Mouse (Mus musculus): ENCODE results near the gene Ints5. TPM values are rescaled to one million over a fixed set of nuclear protein-coding genes. Genes with fewer than 3 reads are reported as not detected.

Gene Ints5
- total RNA-seq, 1 experiment from 2014 or later: 18.5 TPM

Other genes starting within 250 kb of the Ints5 start
- gene Chrm1, start 229.2 kb upstream of the Ints5 start, total RNA-seq (2017): not detected in 2 replicates
- gene Slc3a2, start 169.6 kb upstream of the Ints5 start, total RNA-seq (2017): 124 and 150 TPM in 2 replicates
- 121 and 149 TPM in 2 replicates for gene Wdr74, start 157.2 kb upstream of the Ints5 start, total RNA-seq (2017)
- 1.5 and 5.8 TPM in 2 replicates for gene 1700092M07Rik, start 152.3 kb upstream of the Ints5 start, total RNA-seq (2017)
- gene Stx5a, start 151.6 kb upstream of the Ints5 start, total RNA-seq (2017): 45.7 and 60.0 TPM in 2 replicates
- 126 and 129 TPM in 2 replicates for gene Nxf1, start 135.9 kb upstream of the Ints5 start, total RNA-seq (2017)
- 36.9 and 48.2 TPM in 2 replicates for gene Tmem223, start 122.0 kb upstream of the Ints5 start, total RNA-seq (2017)
- 57.4 and 60.0 TPM in 2 replicates for gene Tmem179b, start 118.5 kb upstream of the Ints5 start, total RNA-seq (2017)
- gene Taf6l, start 106.6 kb upstream of the Ints5 start, total RNA-seq (2017): 10.3 and 11.4 TPM in 2 replicates
- gene Polr2g, start 94.4 kb upstream of the Ints5 start, total RNA-seq (2017): 52.9 and 62.4 TPM in 2 replicates
- 1.8 and 1.9 TPM in 2 replicates for gene Zbtb3, start 90.5 kb upstream of the Ints5 start, total RNA-seq (2017)
- 65.7 and 68.2 TPM in 2 replicates for gene Ttc9c, start 73.7 kb upstream of the Ints5 start, total RNA-seq (2017)
- gene Hnrnpul2, start 73.0 kb upstream of the Ints5 start, total RNA-seq (2017): 89.1 and 100 TPM in 2 replicates
- 4.2 TPM in 1 of 2 replicates, not detected in the other for gene AC129217.1, start 63.2 kb upstream of the Ints5 start, total RNA-seq (2017)
- gene Bscl2, start 55.5 kb upstream of the Ints5 start, total RNA-seq (2017): 34.5 and 41.5 TPM in 2 replicates
- gene Gng3, start 53.8 kb upstream of the Ints5 start, total RNA-seq (2017): not detected in 2 replicates
- 0.73 TPM in 1 of 2 replicates, not detected in the other for gene Lrrn4cl, start 42.2 kb upstream of the Ints5 start, total RNA-seq (2017)
- 176 and 210 TPM in 2 replicates for gene Ubxn1, start 21.5 kb upstream of the Ints5 start, total RNA-seq (2017)
- gene Uqcc3, start 12.1 kb upstream of the Ints5 start, total RNA-seq (2017): 110 and 122 TPM in 2 replicates
- gene Lbhd1, start 9.3 kb upstream of the Ints5 start, total RNA-seq (2017): 7.7 and 35.4 TPM in 2 replicates
- not detected in 2 replicates for gene Gm49403, start 9.1 kb upstream of the Ints5 start, total RNA-seq (2017)
- gene 1810009A15Rik, start 4.2 kb upstream of the Ints5 start, total RNA-seq (2017): 53.0 and 62.6 TPM in 2 replicates
- gene Gm49416, start 4.1 kb upstream of the Ints5 start, total RNA-seq (2017): not detected in 2 replicates
- 63.4 and 73.1 TPM in 2 replicates for gene Ganab, start 5.1 kb downstream of the Ints5 start, total RNA-seq (2017)
- 17.5 and 18.6 TPM in 2 replicates for gene B3gat3, start 27.4 kb downstream of the Ints5 start, total RNA-seq (2017)
- gene Rom1, start 36.4 kb downstream of the Ints5 start, total RNA-seq (2017): 2.0 and 3.2 TPM in 2 replicates
- gene Eml3, start 36.5 kb downstream of the Ints5 start, total RNA-seq (2017): 22.9 and 41.2 TPM in 2 replicates
- gene Mta2, start 48.9 kb downstream of the Ints5 start, total RNA-seq (2017): 151 and 180 TPM in 2 replicates
- 19.9 and 25.9 TPM in 2 replicates for gene Tut1, start 60.8 kb downstream of the Ints5 start, total RNA-seq (2017)
- gene Eef1g, start 74.0 kb downstream of the Ints5 start, total RNA-seq (2017): 721 and 789 TPM in 2 replicates
- gene Ahnak, start 96.3 kb downstream of the Ints5 start, total RNA-seq (2017): 14.1 and 14.9 TPM in 2 replicates
- not detected in 2 replicates for gene Scgb1a1, start 195.0 kb downstream of the Ints5 start, total RNA-seq (2017)
- gene Asrgl1, start 242.6 kb downstream of the Ints5 start, total RNA-seq (2017): 28.4 and 32.6 TPM in 2 replicates